8 mouse cellular contexts compared by ENCODE assay signal in the genomic region with DNA sequence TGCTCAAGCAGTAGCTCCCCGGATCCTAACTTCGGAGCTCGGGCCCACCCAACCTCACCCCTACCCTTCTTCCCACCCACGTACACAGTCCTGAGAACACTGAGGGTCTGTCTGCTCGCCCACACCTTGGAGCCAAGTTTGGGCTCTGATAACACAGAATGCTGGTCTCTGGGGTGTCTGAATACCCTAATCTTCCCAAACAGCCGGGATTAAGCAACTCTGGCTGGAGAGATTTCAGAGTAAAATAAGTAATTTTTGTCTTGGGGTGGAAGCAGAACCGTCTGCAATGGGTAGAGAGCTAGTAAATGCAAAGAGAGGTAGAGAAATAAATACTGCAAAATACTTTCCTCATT. TPM values are rescaled to one million over a fixed set of nuclear protein-coding genes. Genes with fewer than 3 reads are reported as not detected.
DNase-seq lines count a peak whose midpoint lies in the region; ATAC-seq lines count a peak whose summit lies in the region.

No protein-coding gene starts in this region.

- H3K27ac ChIP-seq in heart, embryonic 14.5 days (replicated peaks in 1 of 2; ENCODE audit: control insufficient read depth in 1 of 2, insufficient read depth in 1 of 2, low read depth in 2 of 2, low read length in 2 of 2), result peak overlapping the region; percentile 89 to 94
- peak overlapping the region; percentile 91 for H3K27ac ChIP-seq in hindbrain, embryonic 13.5 days
- peak overlapping the region; percentile 87 for H3K27ac ChIP-seq in midbrain, embryonic 12.5 days (replicated peaks)

- peak overlapping the region; percentile 88 for H3K4me2 ChIP-seq in heart, embryonic 14.5 days (ENCODE audit: low read length)
- peak overlapping the region; percentile 95 for H3K4me2 ChIP-seq in hindbrain, embryonic 13.5 days
- peak overlapping the region; percentile 96 for H3K4me2 ChIP-seq in midbrain, embryonic 12.5 days (replicated peaks)

- H3K27me3 ChIP-seq in heart, embryonic 14.5 days (ENCODE audit: control insufficient read depth, insufficient read depth, low read length), result no peaks in the 10 kb centered on the region
- H3K27me3 ChIP-seq in hindbrain, embryonic 13.5 days, result no peaks in the 10 kb centered on the region
- no peaks in the 10 kb centered on the region for H3K27me3 ChIP-seq in midbrain, embryonic 12.5 days

- peaks cover 2 to 19% of the 10 kb centered on the region in 2 experiments; a peak in 3 of 4 replicates for H3K4me1 ChIP-seq in heart, embryonic 14.5 days (ENCODE audit: control insufficient read depth in 2 of 2, insufficient read depth in 2 of 2, low read length in 2 of 2)
- peaks cover 48% of the 10 kb centered on the region for H3K4me1 ChIP-seq in hindbrain, embryonic 13.5 days (replicated peaks)
- peaks cover 44% of the 10 kb centered on the region for H3K4me1 ChIP-seq in midbrain, embryonic 12.5 days

- H3K36me3 ChIP-seq in heart, embryonic 14.5 days (ENCODE audit: control insufficient read depth, insufficient read depth, low read length), result peaks cover 42% of the 10 kb centered on the region
- peaks cover 41% of the 10 kb centered on the region for H3K36me3 ChIP-seq in hindbrain, embryonic 13.5 days
- peaks cover 34% of the 10 kb centered on the region for H3K36me3 ChIP-seq in midbrain, embryonic 12.5 days

- H3K9me3 ChIP-seq in heart, embryonic 14.5 days (ENCODE audit: control insufficient read depth, low read length), result no peaks in the 10 kb centered on the region
- no peaks in the 10 kb centered on the region for H3K9me3 ChIP-seq in hindbrain, embryonic 13.5 days
- H3K9me3 ChIP-seq in midbrain, embryonic 12.5 days, result no peaks in the 10 kb centered on the region

- peak overlapping the region; percentile 94 for H3K9ac ChIP-seq in heart, embryonic 14.5 days (ENCODE audit: low read length)
- H3K9ac ChIP-seq in hindbrain, embryonic 13.5 days, result peak overlapping the region; percentile 88
- peak overlapping the region; percentile 79 for H3K9ac ChIP-seq in midbrain, embryonic 12.5 days (replicated peaks)

- ATAC-seq in heart, embryonic 14.5 days (ENCODE audit: insufficient number of reproducible peaks, insufficient read depth, low FRiP score, low read depth), result no peak
- ATAC-seq in hindbrain, embryonic 13.5 days (ENCODE audit: low FRiP score), result no peak
- ATAC-seq in midbrain, embryonic 12.5 days (ENCODE audit: low FRiP score, low read depth), result no peak

- intact Hi-C loops in heart, postnatal 14 days (cut with DNase I), result loop anchor here (5.0 kb wide), 1 partner anchor 44 kb away; no protein-coding TSS in a partner anchor
- intact Hi-C loops in gastrocnemius, postnatal 14 days (cut with DNase I; ENCODE audit: low total_unique reads), result loop anchor here (10.0 kb wide), 1 partner anchor 51 kb away; no protein-coding TSS in a partner anchor

- WGBS in heart, embryonic 14.5 days, result 3% methylated on average over 7 of the region's 7 CpGs
- 8% methylated on average over 7 of the region's 7 CpGs for WGBS in hindbrain, embryonic 13.5 days
- 0% methylated on average over 7 of the region's 7 CpGs for WGBS in midbrain, embryonic 12.5 days

- no peak for DNase-seq in heart, postnatal 14 days
- peak; percentile 58 for DNase-seq in MEL-GATA-1-ER (ENCODE audit: extremely low read depth, low read depth)
- no peak for DNase-seq in ovary, postnatal 36 days (ENCODE audit: low spot score)
- DNase-seq in gastrocnemius, postnatal 14 days, result no peak
- no peak for DNase-seq in layer of hippocampus, adult 9-10 months (ENCODE audit: low spot score)

- H3K4me3 ChIP-seq in heart, embryonic 14.5 days (ENCODE audit: control insufficient read depth in 1 of 2, insufficient read depth in 1 of 2, low read depth in 1 of 2, low read length in 2 of 2), result peak overlapping the region; percentile 81 to 83
- peak overlapping the region; percentile 76 for H3K4me3 ChIP-seq in hindbrain, embryonic 13.5 days
- peak overlapping the region; percentile 65 for H3K4me3 ChIP-seq in midbrain, embryonic 12.5 days

RNA-seq across cellular contexts. Expression of a gene that starts 1.6 kb away (rescaled TPM):
- polyA plus RNA-seq in heart, embryonic 14.5 days (2014; fragmentation: Nextera tagmentation; extraction: Ambion mirVana), result 50.6 and 59.6 TPM in 2 replicates
- total RNA-seq in heart, postnatal 14 days (2021), result 10 to 100 TPM; 39.7 to 47.1 TPM
- 76.8 and 83.1 TPM in 2 replicates for polyA plus RNA-seq in hindbrain, embryonic 13.5 days (2015; fragmentation: Nextera tagmentation; extraction: Ambion mirVana)
- polyA plus RNA-seq in midbrain, embryonic 12.5 days (2016; fragmentation: Nextera tagmentation; extraction: Ambion mirVana), result 116 and 122 TPM in 2 replicates
- 10 to 100 TPM; 24.2 to 32.0 TPM for total RNA-seq in gastrocnemius, postnatal 14 days (2021)

RNA-seq across cellular contexts. Expression of a gene that starts 29.3 kb away (rescaled TPM):
- polyA plus RNA-seq in heart, embryonic 14.5 days (2014; fragmentation: Nextera tagmentation; extraction: Ambion mirVana), result 1.2 and 1.5 TPM in 2 replicates
- total RNA-seq in heart, postnatal 14 days (2021), result 1 to 10 TPM; 1.5 to 1.9 TPM
- 0.79 and 0.84 TPM in 2 replicates for polyA plus RNA-seq in hindbrain, embryonic 13.5 days (2015; fragmentation: Nextera tagmentation; extraction: Ambion mirVana)
- 1.0 and 2.1 TPM in 2 replicates for polyA plus RNA-seq in midbrain, embryonic 12.5 days (2016; fragmentation: Nextera tagmentation; extraction: Ambion mirVana)
- under 1 TPM; 0.55 to 0.62 TPM for total RNA-seq in gastrocnemius, postnatal 14 days (2021)

RNA-seq across cellular contexts. Expression of a gene that starts 34.4 kb away (rescaled TPM):
- polyA plus RNA-seq in heart, embryonic 14.5 days (2014; fragmentation: Nextera tagmentation; extraction: Ambion mirVana), result 19.2 and 19.9 TPM in 2 replicates
- total RNA-seq in heart, postnatal 14 days (2021), result 10 to 100 TPM; 32.0 to 33.6 TPM
- polyA plus RNA-seq in hindbrain, embryonic 13.5 days (2015; fragmentation: Nextera tagmentation; extraction: Ambion mirVana), result 30.5 and 33.1 TPM in 2 replicates
- polyA plus RNA-seq in midbrain, embryonic 12.5 days (2016; fragmentation: Nextera tagmentation; extraction: Ambion mirVana), result 111 and 112 TPM in 2 replicates
- total RNA-seq in gastrocnemius, postnatal 14 days (2021), result 10 to 100 TPM; 13.3 to 13.4 TPM

RNA-seq across cellular contexts. Expression of a gene that starts 56.1 kb away (rescaled TPM):
- polyA plus RNA-seq in heart, embryonic 14.5 days (2014; fragmentation: Nextera tagmentation; extraction: Ambion mirVana), result 0.19 TPM in 1 of 2 replicates, not detected in the other
- not detected for total RNA-seq in heart, postnatal 14 days (2021)
- polyA plus RNA-seq in hindbrain, embryonic 13.5 days (2015; fragmentation: Nextera tagmentation; extraction: Ambion mirVana), result not detected in 2 replicates
- not detected in 2 replicates for polyA plus RNA-seq in midbrain, embryonic 12.5 days (2016; fragmentation: Nextera tagmentation; extraction: Ambion mirVana)
- total RNA-seq in gastrocnemius, postnatal 14 days (2021), result not detected
